Mouse (Mus musculus): Measurements from ENCODE around the gene A630001G21Rik. TPM values are rescaled to one million over a fixed set of nuclear protein-coding genes. Genes with fewer than 3 reads are reported as not detected.

A630001G21Rik gene
- polyA plus RNA-seq, 1 experiment from 2014 or later: 0.90 TPM

DNA sequence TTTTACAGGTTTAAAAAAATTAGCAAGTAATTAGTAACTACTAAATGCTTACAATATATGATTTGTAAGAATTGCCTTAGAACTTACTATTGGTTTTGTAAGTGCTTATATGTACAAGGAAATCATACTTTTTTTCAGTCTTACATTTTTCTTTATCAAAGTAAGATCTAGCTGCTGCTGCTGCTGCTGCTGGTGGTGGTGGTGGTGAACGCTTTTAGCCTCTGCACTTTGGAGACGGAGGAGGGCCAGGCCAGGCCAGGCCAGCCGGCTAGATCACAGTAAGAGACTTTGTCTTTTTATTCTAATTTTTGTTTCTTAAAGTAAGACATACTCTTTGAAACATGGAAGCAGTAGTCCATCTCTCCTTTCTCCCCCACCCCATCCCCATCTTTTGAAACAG lies 16.8 kb upstream of the A630001G21Rik start:
- Histone ChIP-seq H3K4me3 (replicated peaks) (peak overlapping the region; percentile 23), H3K36me3 (peaks cover 4% of the 10 kb centered on the region; the same call in 1 of the 2 replicates), H3K9me3 (no peaks in the 10 kb centered on the region), H3K9ac (replicated peaks) (peak overlapping the region; percentile 46; the same call in 1 of the 2 replicates), H3K4me1 (replicated peaks) (peaks cover 28% of the 10 kb centered on the region), H3K27ac (no peak overlapping the region), H3K4me2 (replicated peaks) (peak overlapping the region; percentile 46), H3K27me3 (no peaks in the 10 kb centered on the region)
- no peak for ATAC-seq
- 62% methylated on average over 3 of the region's 3 CpGs for WGBS

DNA sequence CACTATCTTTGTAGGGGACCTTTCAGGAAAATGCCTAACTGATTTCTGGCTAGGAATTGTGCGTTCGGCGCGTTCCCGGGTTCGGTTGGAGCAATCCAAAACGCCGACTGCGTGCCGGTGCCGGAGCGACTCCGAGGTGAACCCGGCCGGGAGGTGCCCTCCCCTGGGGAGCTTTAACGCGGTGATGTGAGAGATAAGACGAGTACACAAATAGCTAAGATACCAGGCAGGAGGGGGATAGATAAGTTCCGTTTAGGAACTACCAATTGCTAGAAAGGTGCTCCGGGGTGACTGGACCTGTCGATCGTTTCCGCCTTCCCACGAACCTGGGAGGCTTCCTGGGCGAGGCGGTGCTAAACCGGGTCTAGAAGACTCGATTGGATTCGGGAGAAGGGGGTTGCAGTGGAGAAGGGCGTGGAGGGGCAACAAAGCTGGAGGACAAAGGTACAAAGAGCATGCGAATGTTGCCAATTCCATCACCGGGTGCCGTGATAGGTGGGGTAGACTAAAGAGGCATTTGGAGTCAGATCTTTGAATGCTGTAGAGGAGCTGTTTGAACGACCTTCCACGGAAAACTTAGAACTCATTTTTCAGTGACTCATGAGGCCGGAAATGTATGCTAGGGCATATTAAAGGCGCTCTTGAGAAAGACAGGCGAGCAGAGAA lies 15.8 kb upstream of the A630001G21Rik start:
- ATAC-seq: peak; percentile 17
- H3K27ac ChIP-seq: peak overlapping the region; percentile 96
- H3K4me3 ChIP-seq (replicated peaks): peak overlapping the region; percentile 70
- peaks cover 4% of the 10 kb centered on the region; the same call in 1 of the 2 replicates for H3K36me3 ChIP-seq
- H3K27me3 ChIP-seq: no peaks in the 10 kb centered on the region
- WGBS: under 1% methylated on average over 38 of the region's 38 CpGs
- no peaks in the 10 kb centered on the region for H3K9me3 ChIP-seq
- peak overlapping the region; percentile 66 for H3K4me2 ChIP-seq (replicated peaks)
- H3K9ac ChIP-seq (replicated peaks): peak overlapping the region; percentile 97
- H3K4me1 ChIP-seq (replicated peaks): peaks cover 28% of the 10 kb centered on the region

GRCm38 (mm10) chr1:85793208-85794105 lies 15.0 kb upstream of the A630001G21Rik start, which contains the start of gene Cab39:
Cab39 (plus strand) TSS chr1:85793441.
- H3K9ac ChIP-seq (replicated peaks): peak within 1 kb of the TSS; percentile 97
- peak within 1 kb of the TSS; percentile 66 for H3K4me2 ChIP-seq (replicated peaks)
- H3K27ac ChIP-seq: peak within 1 kb of the TSS; percentile 96
- H3K4me1 ChIP-seq (replicated peaks): peaks cover 28% of the 10 kb centered on the region
- peak within 1 kb of the TSS; percentile 70 for H3K4me3 ChIP-seq (replicated peaks)
- no peaks in the 10 kb centered on the region for H3K27me3 ChIP-seq
- H3K9me3 ChIP-seq: no peaks in the 10 kb centered on the region
- peak; percentile 96 for ATAC-seq
- H3K36me3 ChIP-seq: peaks cover 4% of the 10 kb centered on the region; the same call in 1 of the 2 replicates
- WGBS: under 1% methylated on average over 95 of the region's 118 CpGs

DNA sequence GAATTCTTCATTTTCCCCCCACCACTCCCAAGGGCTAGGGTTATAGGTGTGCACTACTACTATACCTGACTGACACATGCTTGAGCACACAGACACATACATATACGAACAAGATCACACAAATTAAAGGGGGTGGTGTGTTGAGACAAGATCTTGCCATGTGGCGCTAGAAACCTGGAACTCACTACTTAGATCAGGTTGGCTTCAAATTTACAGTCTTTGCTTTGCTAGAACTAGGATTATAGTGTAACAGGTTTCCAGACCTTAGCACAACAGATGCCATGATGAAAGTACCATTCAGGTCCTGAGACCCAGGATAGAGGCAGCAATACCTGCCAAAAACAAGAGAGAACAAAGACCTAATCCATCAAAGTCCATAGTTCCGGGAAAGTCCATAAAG lies 13.0 kb upstream of the A630001G21Rik start:
- H3K4me1 ChIP-seq (replicated peaks): peaks cover 16% of the 10 kb centered on the region
- H3K4me2 ChIP-seq (replicated peaks): no peak overlapping the region
- H3K9me3 ChIP-seq: no peaks in the 10 kb centered on the region
- H3K27me3 ChIP-seq: no peaks in the 10 kb centered on the region
- no peak overlapping the region for H3K27ac ChIP-seq
- no peak overlapping the region for H3K9ac ChIP-seq (replicated peaks)
- ATAC-seq: no peak
- H3K36me3 ChIP-seq: 0 out of 2 replicates have a peak, but pooled peaks cover under 1% of the 10 kb centered on the region
- H3K4me3 ChIP-seq (replicated peaks): no peak overlapping the region
- 88% methylated on average over 3 of the region's 3 CpGs for WGBS

- ATAC-seq: no peak
- WGBS: 70% methylated on average over 3 of the region's 3 CpGs
- no peak overlapping the region for H3K27ac ChIP-seq
Observed at GRCm38 (mm10) chr1:85790565-85790964, 12.1 kb upstream of the A630001G21Rik start.

GRCm38 (mm10) chr1:85779428-85780180 lies 1.2 kb upstream of the A630001G21Rik start:
- Histone ChIP-seq H3K9me3 (no peaks in the 10 kb centered on the region), H3K4me1 (replicated peaks) (no peaks in the 10 kb centered on the region), H3K9ac (replicated peaks) (no peak overlapping the region), H3K36me3 (no peaks in the 10 kb centered on the region), H3K27ac (no peak overlapping the region), H3K4me3 (replicated peaks) (no peak overlapping the region), H3K27me3 (no peaks in the 10 kb centered on the region), H3K4me2 (replicated peaks) (no peak overlapping the region)
- no peak for ATAC-seq
- 84% methylated on average over 4 of the region's 4 CpGs for WGBS

More at GRCm38 (mm10) chr1:85790565-85790964, 12.1 kb upstream of the A630001G21Rik start:
- H3K4me2 ChIP-seq (replicated peaks): no peak overlapping the region
- peaks cover 9% of the 10 kb centered on the region for H3K4me1 ChIP-seq (replicated peaks)
- no peak overlapping the region for H3K9ac ChIP-seq (replicated peaks)
- 0 out of 2 replicates have a peak, but pooled peaks cover 2% of the 10 kb centered on the region for H3K9me3 ChIP-seq
- H3K4me3 ChIP-seq (replicated peaks): no peak overlapping the region
- no peaks in the 10 kb centered on the region for H3K36me3 ChIP-seq
- H3K27me3 ChIP-seq: no peaks in the 10 kb centered on the region

DNA sequence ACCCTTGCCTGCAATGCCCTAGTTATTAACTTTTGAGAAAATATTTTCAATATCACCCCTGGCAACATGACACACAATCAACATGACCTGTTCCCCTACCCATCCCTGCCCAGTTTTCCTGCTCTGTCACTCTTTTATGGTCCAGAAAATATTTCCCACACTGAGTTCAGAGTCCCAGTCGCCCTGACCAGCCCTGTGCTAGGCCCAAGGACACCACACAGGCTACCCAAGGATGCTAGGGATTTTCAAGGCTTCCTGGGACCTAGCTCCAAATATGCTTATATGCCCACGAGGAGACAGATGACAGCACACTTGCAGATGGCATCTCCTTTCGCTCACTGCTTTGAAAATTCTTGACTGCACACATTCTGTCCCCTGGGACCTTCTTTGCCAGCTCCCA lies 569 bp upstream of the A630001G21Rik start:
- Histone ChIP-seq H3K27me3 (no peaks in the 10 kb centered on the region), H3K4me2 (replicated peaks) (no peak overlapping the region), H3K36me3 (no peaks in the 10 kb centered on the region), H3K4me1 (replicated peaks) (no peaks in the 10 kb centered on the region), H3K9ac (replicated peaks) (no peak overlapping the region), H3K4me3 (replicated peaks) (no peak overlapping the region), H3K27ac (no peak overlapping the region), H3K9me3 (no peaks in the 10 kb centered on the region)
- no peak for ATAC-seq
- 77% methylated on average over 3 of the region's 3 CpGs for WGBS

DNA sequence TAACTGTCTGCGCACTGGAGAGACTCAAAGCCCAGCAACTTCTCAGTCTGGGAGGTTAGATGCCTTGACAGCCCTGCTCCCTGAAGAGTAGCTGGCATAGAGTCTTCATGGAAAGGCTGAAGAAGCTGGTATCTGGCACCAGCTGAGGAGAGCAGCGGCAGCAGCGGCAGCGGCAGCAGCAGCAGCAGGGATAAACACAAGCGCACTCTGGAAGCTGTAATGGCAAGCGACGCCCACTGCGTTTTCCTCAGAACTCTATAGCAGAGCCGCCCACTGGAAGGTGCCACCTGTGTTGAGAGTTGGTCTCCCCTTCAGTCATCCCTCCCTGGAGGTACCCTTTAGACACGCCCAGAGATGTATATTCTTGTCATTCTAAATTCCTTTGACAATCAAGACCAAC lies 2.3 kb downstream of the A630001G21Rik start:
- no peak overlapping the region for H3K4me3 ChIP-seq (replicated peaks)
- no peak overlapping the region for H3K9ac ChIP-seq (replicated peaks)
- no peak overlapping the region for H3K4me2 ChIP-seq (replicated peaks)
- no peak overlapping the region for H3K27ac ChIP-seq
- no peaks in the 10 kb centered on the region for H3K9me3 ChIP-seq
- no peaks in the 10 kb centered on the region for H3K4me1 ChIP-seq (replicated peaks)
- ATAC-seq: no peak
- WGBS: 58% methylated on average over 10 of the region's 10 CpGs
- H3K36me3 ChIP-seq: no peaks in the 10 kb centered on the region
- no peaks in the 10 kb centered on the region for H3K27me3 ChIP-seq

GRCm38 (mm10) chr1:85775136-85775535 lies 3.3 kb downstream of the A630001G21Rik start:
- Histone ChIP-seq H3K4me3 (replicated peaks) (no peak overlapping the region), H3K27ac (no peak overlapping the region), H3K9me3 (no peaks in the 10 kb centered on the region), H3K36me3 (no peaks in the 10 kb centered on the region), H3K27me3 (no peaks in the 10 kb centered on the region), H3K4me2 (replicated peaks) (no peak overlapping the region), H3K9ac (replicated peaks) (no peak overlapping the region), H3K4me1 (replicated peaks) (no peaks in the 10 kb centered on the region)
- 94% methylated on average over 7 of the region's 7 CpGs for WGBS
- ATAC-seq: no peak

GRCm38 (mm10) chr1:85771976-85772375 lies 6.5 kb downstream of the A630001G21Rik start:
- no peak overlapping the region for H3K4me2 ChIP-seq (replicated peaks)
- ATAC-seq: no peak
- H3K9me3 ChIP-seq: no peaks in the 10 kb centered on the region
- H3K36me3 ChIP-seq: no peaks in the 10 kb centered on the region
- H3K9ac ChIP-seq (replicated peaks): no peak overlapping the region
- H3K27me3 ChIP-seq: no peaks in the 10 kb centered on the region
- 83% methylated on average over 3 of the region's 3 CpGs for WGBS
- H3K27ac ChIP-seq: no peak overlapping the region
- no peaks in the 10 kb centered on the region for H3K4me1 ChIP-seq (replicated peaks)
- H3K4me3 ChIP-seq (replicated peaks): no peak overlapping the region

DNA sequence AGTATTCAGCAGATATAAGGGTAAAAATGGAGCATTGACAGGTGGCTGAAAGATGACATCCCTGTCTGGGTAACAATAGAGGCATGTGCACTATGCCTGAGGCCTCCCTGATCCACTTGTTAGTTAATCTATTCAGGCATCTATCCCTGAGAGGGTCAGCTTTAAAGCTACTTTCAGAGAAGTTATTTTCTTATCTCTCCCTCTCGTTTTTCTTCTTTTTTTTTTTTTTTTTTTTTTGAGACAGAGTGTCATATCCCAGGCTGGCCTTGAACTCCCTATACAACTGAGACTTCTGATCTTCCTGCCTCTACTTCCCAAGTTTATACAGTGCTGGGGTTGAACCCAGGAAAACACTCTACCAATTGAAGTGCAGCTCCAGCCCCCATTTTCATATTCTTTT lies 10.7 kb downstream of the A630001G21Rik start:
- no peaks in the 10 kb centered on the region for H3K36me3 ChIP-seq
- H3K27ac ChIP-seq: no peak overlapping the region
- no peak overlapping the region for H3K9ac ChIP-seq (replicated peaks)
- H3K27me3 ChIP-seq: no peaks in the 10 kb centered on the region
- no peak overlapping the region for H3K4me3 ChIP-seq (replicated peaks)
- ATAC-seq: no peak
- H3K4me1 ChIP-seq (replicated peaks): no peaks in the 10 kb centered on the region
- no peak overlapping the region for H3K4me2 ChIP-seq (replicated peaks)
- no peaks in the 10 kb centered on the region for H3K9me3 ChIP-seq
- WGBS: 50% methylated on average over 1 of the region's 1 CpGs

All from midbrain, embryonic 13.5 days (tissue).